Mouse (Mus musculus) hindbrain, embryonic 16.5 days (tissue): ENCODE results near the gene Smap1. TPM values are rescaled to one million over a fixed set of nuclear protein-coding genes. Genes with fewer than 3 reads are reported as not detected.

ENCODE experiments used
- ATAC-seq: fragments of 200-750 bp; cut with Nextera tagmentation; 2 replicates; pipeline ENCODE4 v1.8.0; 2017; ENCODE audit warnings: moderate TSS enrichment, moderate library complexity
- H3K27ac ChIP-seq: fragments of 300-500 bp; sonication (generic); 2 replicates; pipeline ENCODE4 v1.5.1; 2014; ENCODE audit warnings: low read depth, mild to moderate bottlenecking, control low read depth, low read length, moderate library complexity
- H3K27me3 ChIP-seq: fragments of 300-500 bp; sonication (generic); replicated peaks from 2 replicates; pipeline ENCODE4 v1.6.1; 2014; ENCODE audit warnings: low read length; ENCODE audit not compliant: control insufficient read depth, insufficient read depth
- H3K36me3 ChIP-seq: fragments of 300-500 bp; sonication (generic); 2 replicates; pipeline ENCODE4 v1.6.1; 2014; ENCODE audit warnings: mild to moderate bottlenecking, low read length, moderate library complexity, mixed read lengths; ENCODE audit not compliant: control insufficient read depth, insufficient read depth
- H3K4me1 ChIP-seq: fragments of 300-500 bp; sonication (generic); 2 replicates; pipeline ENCODE4 v1.6.1; 2014; ENCODE audit warnings: low read depth, low read length; ENCODE audit not compliant: control insufficient read depth, insufficient read depth
- H3K4me2 ChIP-seq: fragments of 300-500 bp; sonication (generic); 2 replicates; pipeline ENCODE4 v1.6.1; 2014; ENCODE audit warnings: mild to moderate bottlenecking, low read length, control low read depth, moderate library complexity
- H3K4me3 ChIP-seq: fragments of 300-500 bp; sonication (generic); 2 replicates; pipeline ENCODE4 v1.5.1; 2014; ENCODE audit warnings: mild to moderate bottlenecking, low read length, control low read depth, moderate library complexity
- H3K9ac ChIP-seq: fragments of 300-500 bp; sonication (generic); 2 replicates; pipeline ENCODE4 v1.6.1; 2014; ENCODE audit warnings: low read depth, mild to moderate bottlenecking, control low read depth, low read length, moderate library complexity
- H3K9me3 ChIP-seq: fragments of 300-500 bp; sonication (generic); 2 replicates; pipeline ENCODE4 v1.6.1; 2014; ENCODE audit warnings: mild to moderate bottlenecking, low read length, moderate library complexity; ENCODE audit not compliant: control insufficient read depth
- WGBS: fragments of 180-500 bp; shearing (Covaris S2); extraction: QIAGEN DNeasy Blood & Tissue Kit; methylation state at CpG from one replicate; pipeline ENCODE4 v1.1.7; 2014; 5-methylcytosine and 5-hydroxymethylcytosine counted together
- polyA plus RNA-seq: library from polyadenylated mRNA; unstranded; fragments of >200 nt; fragmentation: Nextera tagmentation; extraction: Ambion mirVana; gene quantifications from 2 replicates; pipeline ENCODE4 v1.2.1, GENCODE M21; 2015

Smap1 gene
- polyA plus RNA-seq, 1 experiment from 2014 or later = 41.0 TPM

DNA sequence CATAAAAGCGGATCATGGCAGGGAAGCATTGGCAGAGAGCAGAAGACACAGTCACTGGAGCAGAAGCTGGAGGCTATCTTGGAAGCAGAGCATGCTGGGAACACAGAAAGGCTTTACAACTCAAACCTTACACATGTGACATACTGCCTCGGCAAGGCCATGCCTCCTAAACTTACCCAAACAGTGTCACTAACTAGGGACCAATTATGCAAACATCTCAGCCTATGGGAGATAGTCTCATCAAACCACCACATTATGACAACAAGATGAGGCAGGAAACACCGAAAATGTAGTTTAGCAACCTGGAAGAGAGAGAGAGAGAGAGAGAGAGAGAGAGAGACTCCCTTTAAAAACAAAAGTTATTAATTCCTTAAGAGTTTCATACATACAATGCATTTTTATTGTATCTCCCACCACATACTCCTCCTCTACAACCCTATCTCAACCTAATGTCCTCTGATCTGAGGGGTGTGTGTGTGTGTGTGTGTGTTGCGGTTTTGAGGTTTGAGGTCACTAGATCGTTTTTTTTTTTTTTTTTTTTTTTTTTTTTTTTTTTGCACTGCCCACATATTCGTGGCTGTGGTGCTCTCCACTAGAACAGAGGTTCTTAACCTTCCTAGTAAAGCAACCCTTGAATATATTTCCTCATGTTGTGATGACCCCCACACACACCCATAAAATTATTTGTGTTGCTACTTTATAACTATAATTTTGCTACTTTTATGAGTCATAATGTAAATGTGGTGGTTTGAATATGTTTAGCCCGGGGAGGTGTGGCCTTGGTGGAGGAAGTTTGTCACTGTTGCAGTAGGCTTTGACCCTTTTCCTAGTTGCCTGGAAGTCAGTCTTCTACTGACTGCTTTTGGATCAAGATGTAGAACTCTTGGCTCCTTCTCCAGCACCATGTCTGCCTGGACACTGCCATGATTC, 1.9 kb upstream of the Smap1 start:
- H3K36me3 ChIP-seq = no peaks in the 10 kb centered on the region
- WGBS = 87% methylated on average over 7 of the region's 7 CpGs
- H3K9me3 ChIP-seq = no peaks in the 10 kb centered on the region
- H3K4me1 ChIP-seq = peaks cover 16% of the 10 kb centered on the region
- no peak for ATAC-seq
- no peaks in the 10 kb centered on the region for H3K27me3 ChIP-seq
- no peak overlapping the region for H3K9ac ChIP-seq
- H3K27ac ChIP-seq = no peak overlapping the region
- H3K4me2 ChIP-seq = no peak overlapping the region
- no peak overlapping the region for H3K4me3 ChIP-seq

DNA sequence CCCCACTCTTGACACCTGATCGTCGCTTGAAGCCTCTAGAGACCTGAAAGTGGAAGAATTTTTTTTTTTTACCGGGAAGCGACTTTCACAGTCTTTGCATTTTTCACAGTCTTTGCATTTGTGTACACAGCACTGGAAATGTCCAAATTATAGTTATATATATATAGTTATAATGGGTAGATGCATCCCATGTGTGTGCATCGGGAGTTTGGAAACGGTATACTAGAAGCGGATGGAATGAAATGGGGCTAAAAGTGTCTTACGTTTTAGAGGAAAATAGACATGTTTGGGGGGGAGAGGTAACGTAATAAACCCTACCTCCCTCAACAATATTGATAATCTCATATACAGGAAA, 390 bp upstream of the Smap1 start:
- Histone ChIP-seq H3K9ac (peak overlapping the region; percentile 99), H3K4me2 (peak overlapping the region; percentile 82), H3K4me1 (peaks cover 16% of the 10 kb centered on the region), H3K9me3 (no peaks in the 10 kb centered on the region), H3K4me3 (peak overlapping the region; percentile 100), H3K27ac (peak overlapping the region; percentile 97), H3K27me3 (no peaks in the 10 kb centered on the region), H3K36me3 (no peaks in the 10 kb centered on the region)
- WGBS = 27% methylated on average over 9 of the region's 9 CpGs
- no peak for ATAC-seq

DNA sequence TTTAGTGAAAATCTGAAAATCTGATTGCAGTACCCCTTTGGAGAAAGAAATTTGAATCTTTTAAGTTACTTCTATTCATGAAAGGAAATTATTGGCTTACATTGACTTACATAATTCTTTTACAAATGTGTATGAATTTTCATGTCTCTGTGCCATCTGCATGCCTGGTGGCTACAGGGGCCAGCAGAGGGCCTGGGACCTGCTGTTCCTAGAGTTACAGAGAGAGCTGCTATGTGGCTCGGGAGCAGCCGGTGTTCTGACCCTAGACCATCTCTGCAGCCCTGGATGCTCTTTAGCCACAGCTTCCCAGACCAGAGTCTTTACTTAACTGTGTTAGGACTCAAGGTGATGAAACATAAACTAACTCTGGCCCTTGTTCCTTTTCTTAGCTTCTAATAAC, 1.8 kb downstream of the Smap1 start:
- Histone ChIP-seq H3K9ac (peak overlapping the region; percentile 33), H3K4me2 (peak overlapping the region; percentile 82), H3K4me1 (peaks cover 16% of the 10 kb centered on the region), H3K9me3 (no peaks in the 10 kb centered on the region), H3K4me3 (peak overlapping the region; percentile 21), H3K27me3 (no peaks in the 10 kb centered on the region), H3K36me3 (no peaks in the 10 kb centered on the region), H3K27ac (no peak overlapping the region)
- no peak for ATAC-seq
- WGBS = 14% methylated on average over 2 of the region's 2 CpGs

DNA sequence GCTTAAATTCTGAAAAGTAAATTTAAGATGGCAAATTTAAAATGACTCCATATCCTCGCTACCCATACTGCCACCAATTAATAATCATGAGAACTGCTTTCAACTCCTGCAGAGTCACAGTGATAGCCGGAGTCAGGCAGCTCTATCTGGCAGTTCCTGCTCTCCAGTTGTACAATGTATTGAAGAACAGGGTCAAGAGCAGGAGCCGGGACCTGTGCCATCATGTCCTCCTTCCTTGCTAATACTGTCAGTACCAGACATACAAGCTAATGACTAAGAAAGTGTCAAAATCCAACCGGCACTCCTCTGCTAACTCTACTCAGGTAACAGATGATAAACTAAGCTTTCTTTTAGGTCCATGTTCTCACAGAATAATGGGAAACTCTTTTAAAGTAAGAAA, 3.0 kb downstream of the Smap1 start:
- peaks cover 16% of the 10 kb centered on the region for H3K4me1 ChIP-seq
- no peak for ATAC-seq

DNA sequence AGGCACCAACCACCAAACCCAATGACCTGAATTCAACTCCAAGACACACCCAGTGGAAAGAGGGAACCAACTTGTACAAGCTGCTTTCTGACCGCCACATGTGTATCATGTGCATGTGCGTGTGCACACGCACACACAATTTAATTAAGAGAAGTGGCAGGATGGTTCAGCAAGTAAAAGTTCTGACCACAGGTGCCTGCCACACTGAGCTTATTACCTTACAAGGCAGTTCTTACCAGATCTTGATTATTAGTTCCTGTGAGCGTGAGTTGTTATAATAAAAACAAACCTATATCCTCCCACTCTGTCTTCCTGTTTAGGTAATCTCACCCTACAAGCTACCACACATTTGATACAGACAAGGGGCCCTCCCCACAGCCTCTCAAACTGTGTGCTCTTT, 6.6 kb downstream of the Smap1 start:
- Histone ChIP-seq H3K9me3 (no peaks in the 10 kb centered on the region), H3K4me2 (no peak overlapping the region), H3K36me3 (no peaks in the 10 kb centered on the region), H3K27ac (no peak overlapping the region), H3K4me3 (no peak overlapping the region), H3K9ac (no peak overlapping the region), H3K4me1 (peaks cover 6% of the 10 kb centered on the region), H3K27me3 (no peaks in the 10 kb centered on the region)
- ATAC-seq = no peak
- 95% methylated on average over 4 of the region's 4 CpGs for WGBS

More for the DNA sequence above, 3.0 kb downstream of the Smap1 start:
- Histone ChIP-seq H3K27me3 (no peaks in the 10 kb centered on the region), H3K27ac (no peak overlapping the region), H3K9ac (no peak overlapping the region), H3K4me3 (no peak overlapping the region), H3K36me3 (no peaks in the 10 kb centered on the region), H3K9me3 (no peaks in the 10 kb centered on the region), H3K4me2 (no peak overlapping the region)
- 83% methylated on average over 4 of the region's 4 CpGs for WGBS

DNA sequence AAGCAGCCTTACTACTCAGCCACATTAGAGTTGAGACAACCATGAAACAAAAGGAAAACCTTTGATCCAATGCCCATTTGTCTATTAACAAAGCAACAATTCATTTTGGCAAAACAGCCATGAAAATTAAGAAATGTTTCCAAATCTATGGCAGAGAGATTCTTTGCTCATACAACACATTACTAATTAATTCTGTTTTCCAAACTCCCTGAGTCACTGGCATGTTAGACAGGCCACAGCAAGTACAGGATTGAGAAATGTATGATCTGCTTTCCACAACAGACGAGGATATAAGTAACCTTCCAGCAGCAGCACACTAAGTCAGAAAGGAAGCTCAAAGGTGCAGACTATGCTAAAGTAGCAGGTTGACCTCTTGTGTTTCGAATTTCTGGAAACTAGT, 9.1 kb downstream of the Smap1 start:
- no peak for ATAC-seq
- no peak overlapping the region for H3K27ac ChIP-seq
- H3K27me3 ChIP-seq = no peaks in the 10 kb centered on the region
- H3K36me3 ChIP-seq = no peaks in the 10 kb centered on the region
- no peak overlapping the region for H3K4me2 ChIP-seq
- H3K9me3 ChIP-seq = no peaks in the 10 kb centered on the region
- WGBS = 72% methylated on average over 2 of the region's 2 CpGs
- H3K9ac ChIP-seq = no peak overlapping the region
- H3K4me3 ChIP-seq = no peak overlapping the region
- no peaks in the 10 kb centered on the region for H3K4me1 ChIP-seq

DNA sequence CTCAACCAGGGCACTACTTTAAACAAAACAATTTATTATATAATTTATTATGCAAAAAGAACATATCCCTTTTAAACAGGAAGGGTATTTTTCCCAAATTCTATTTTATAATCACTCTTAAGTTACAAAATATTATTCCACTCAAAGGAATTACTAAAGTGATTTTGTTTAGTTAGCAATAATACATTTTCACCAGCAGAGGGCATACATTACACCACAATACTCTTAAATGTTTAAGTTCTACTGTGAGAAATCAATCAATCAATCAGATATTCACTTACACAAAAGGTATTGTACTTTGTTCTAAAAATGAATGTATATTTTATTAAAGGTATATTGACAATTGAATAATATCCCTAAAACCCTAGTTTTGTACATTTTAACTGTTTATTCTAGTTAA, 16.0 kb downstream of the Smap1 start:
- no peaks in the 10 kb centered on the region for H3K27me3 ChIP-seq
- H3K4me3 ChIP-seq = no peak overlapping the region
- H3K36me3 ChIP-seq = no peaks in the 10 kb centered on the region
- no peaks in the 10 kb centered on the region for H3K9me3 ChIP-seq
- ATAC-seq = no peak
- no peaks in the 10 kb centered on the region for H3K4me1 ChIP-seq
- H3K9ac ChIP-seq = no peak overlapping the region
- no peak overlapping the region for H3K4me2 ChIP-seq
- H3K27ac ChIP-seq = no peak overlapping the region

DNA sequence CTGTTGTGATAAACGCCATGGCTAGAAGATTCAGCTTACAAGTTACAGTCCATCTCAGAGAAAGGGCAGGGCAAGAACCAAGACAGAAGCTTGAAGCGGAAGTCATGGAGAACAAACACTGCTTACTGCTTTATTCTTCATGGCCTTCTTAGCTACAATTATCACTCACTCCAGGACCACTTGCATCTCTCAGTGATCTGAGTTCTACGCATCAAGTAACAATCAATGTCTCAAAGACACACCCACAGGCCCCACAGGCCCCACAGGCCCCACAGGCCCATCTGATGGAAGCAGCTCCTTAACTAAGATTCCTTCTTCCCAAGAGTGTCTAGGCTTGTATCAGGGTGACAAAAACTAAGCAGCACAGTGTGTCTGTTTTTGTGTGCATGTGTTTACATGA, 18.8 kb downstream of the Smap1 start:
- H3K27me3 ChIP-seq = no peaks in the 10 kb centered on the region
- no peak overlapping the region for H3K9ac ChIP-seq
- H3K9me3 ChIP-seq = no peaks in the 10 kb centered on the region
- H3K4me3 ChIP-seq = no peak overlapping the region
- H3K27ac ChIP-seq = no peak overlapping the region
- H3K4me1 ChIP-seq = no peaks in the 10 kb centered on the region
- H3K36me3 ChIP-seq = no peaks in the 10 kb centered on the region
- no peak for ATAC-seq
- 82% methylated on average over 3 of the region's 3 CpGs for WGBS
- no peak overlapping the region for H3K4me2 ChIP-seq

DNA sequence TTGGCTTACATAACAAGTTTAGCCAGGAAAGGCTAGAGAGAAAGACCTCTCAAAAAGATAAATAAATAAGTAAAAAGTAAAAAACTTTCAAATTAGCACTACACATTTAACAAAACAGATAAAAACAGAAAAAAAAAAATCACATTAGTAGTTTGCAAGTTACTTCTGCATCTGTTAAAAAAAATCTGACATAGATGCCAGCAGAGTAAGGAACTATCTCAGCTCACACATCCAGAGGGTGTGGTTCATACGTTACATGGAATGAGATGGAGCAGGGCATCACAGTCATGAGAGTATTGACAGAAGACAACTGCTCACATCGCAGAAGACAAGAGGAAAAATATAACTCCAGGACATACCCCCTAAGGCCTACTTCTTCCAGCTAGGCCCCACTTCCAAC, 19.4 kb downstream of the Smap1 start:
- ATAC-seq = no peak
- Histone ChIP-seq H3K4me2 (no peak overlapping the region), H3K4me3 (no peak overlapping the region), H3K4me1 (no peaks in the 10 kb centered on the region), H3K27me3 (no peaks in the 10 kb centered on the region), H3K9me3 (no peaks in the 10 kb centered on the region), H3K36me3 (no peaks in the 10 kb centered on the region), H3K27ac (no peak overlapping the region), H3K9ac (no peak overlapping the region)
- 92% methylated on average over 2 of the region's 2 CpGs for WGBS
